Mouse (Mus musculus): Measurements from ENCODE around the gene Unc119.

The Unc119 gene

GRCm38 (mm10) chr11:78344328-78344889 is 1.1 kb downstream of the Unc119 start:
- DNase-seq (ENCODE audit: low read depth, low spot score) = no peak

GRCm38 (mm10) chr11:78344890-78345715 is 1.8 kb downstream of the Unc119 start:
- no peak for DNase-seq (ENCODE audit: low read depth, low spot score)

GRCm38 (mm10) chr11:78345801-78346200 is 2.5 kb downstream of the Unc119 start:
- peak; percentile 75 for DNase-seq (ENCODE audit: low read depth, low spot score)

- no peak for DNase-seq (ENCODE audit: low read depth, low spot score)
Measured at GRCm38 (mm10) chr11:78346326-78347069, 3.2 kb downstream of the Unc119 start.

- DNase-seq (ENCODE audit: low read depth, low spot score) = peak; percentile 70
Measured at GRCm38 (mm10) chr11:78347070-78347754, 3.9 kb downstream of the Unc119 start.

GRCm38 (mm10) chr11:78347908-78348307 is 4.6 kb downstream of the Unc119 start:
- DNase-seq (ENCODE audit: low read depth, low spot score) = no peak

GRCm38 (mm10) chr11:78348474-78348873 is 5.2 kb downstream of the Unc119 start:
- no peak for DNase-seq (ENCODE audit: low read depth, low spot score)

GRCm38 (mm10) chr11:78349441-78350358 is 6.4 kb downstream of the Unc119 start:
- DNase-seq (ENCODE audit: low read depth, low spot score) = no peak

GRCm38 (mm10) chr11:78353081-78353480 is 9.8 kb downstream of the Unc119 start:
- no peak for DNase-seq (ENCODE audit: low read depth, low spot score)

- no peak for DNase-seq (ENCODE audit: low read depth, low spot score)
Measured at GRCm38 (mm10) chr11:78354905-78355304, 11.6 kb downstream of the Unc119 start.

- DNase-seq (ENCODE audit: low read depth, low spot score) = peak; percentile 62
Measured at GRCm38 (mm10) chr11:78355471-78356238, 12.4 kb downstream of the Unc119 start.

GRCm38 (mm10) chr11:78358330-78359007 is 15.2 kb downstream of the Unc119 start:
- DNase-seq (ENCODE audit: low read depth, low spot score) = peak; percentile 46

GRCm38 (mm10) chr11:78360125-78360788 is 17.0 kb downstream of the Unc119 start:
- DNase-seq (ENCODE audit: low read depth, low spot score) = peak; percentile 82

- no peak for DNase-seq (ENCODE audit: low read depth, low spot score)
Measured at GRCm38 (mm10) chr11:78360789-78361131, 17.5 kb downstream of the Unc119 start.

- no peak for DNase-seq (ENCODE audit: low read depth, low spot score)
Measured at GRCm38 (mm10) chr11:78363309-78364007, 20.2 kb downstream of the Unc119 start.

GRCm38 (mm10) chr11:78364103-78364502 is 20.8 kb downstream of the Unc119 start:
- DNase-seq (ENCODE audit: low read depth, low spot score) = no peak

- DNase-seq (ENCODE audit: low read depth, low spot score) = no peak
Measured at GRCm38 (mm10) chr11:78367456-78368225, 24.4 kb downstream of the Unc119 start.

- DNase-seq (ENCODE audit: low read depth, low spot score) = no peak
Measured at GRCm38 (mm10) chr11:78370389-78370788, 27.1 kb downstream of the Unc119 start.

All from CD4-positive helper T cell, adult 2 months (primary cell).